Mouse (Mus musculus) kidney, embryonic 16.5 days (tissue): ENCODE data around the gene Gnai2. TPM values are rescaled to one million over a fixed set of nuclear protein-coding genes. Genes with fewer than 3 reads are reported as not detected.
A peak's percentile ranks its signal among the peaks of the same experiment; 100 is the strongest.

Source experiments
- ATAC-seq: fragments of 200-750 bp; cut with Nextera tagmentation; 2 replicates; pipeline ENCODE4 v1.8.0; 2017; ENCODE audit warnings: moderate TSS enrichment; ENCODE audit not compliant: low FRiP score, low TSS enrichment
- H3K27ac ChIP-seq: fragments of 300-500 bp; sonication (generic); 2 replicates; pipeline ENCODE4 v1.5.1; 2014; ENCODE audit warnings: low read length
- H3K27me3 ChIP-seq: fragments of 300-500 bp; sonication (generic); 2 replicates; pipeline ENCODE4 v1.6.1; 2014; ENCODE audit warnings: low read length, control low read depth, mixed read lengths; ENCODE audit not compliant: insufficient read depth
- H3K36me3 ChIP-seq: fragments of 300-500 bp; sonication (generic); 2 replicates; pipeline ENCODE4 v1.6.1; 2014; ENCODE audit warnings: low read length, control low read depth, mixed read lengths; ENCODE audit not compliant: insufficient read depth
- H3K4me1 ChIP-seq: fragments of 300-500 bp; sonication (generic); 2 replicates; pipeline ENCODE4 v1.6.1; 2014; ENCODE audit warnings: low read length, control low read depth, mixed read lengths; ENCODE audit not compliant: insufficient read depth
- H3K4me2 ChIP-seq: fragments of 300-500 bp; sonication (generic); replicated peaks from 2 replicates; pipeline ENCODE4 v1.6.1; 2014; ENCODE audit warnings: low read depth, low read length
- H3K4me3 ChIP-seq: fragments of 300-500 bp; sonication (generic); 2 replicates; pipeline ENCODE4 v1.5.1; 2014; ENCODE audit warnings: mild to moderate bottlenecking, low read length
- H3K9ac ChIP-seq: fragments of 300-500 bp; sonication (generic); replicated peaks from 2 replicates; pipeline ENCODE4 v1.6.1; 2014; ENCODE audit warnings: low read length
- H3K9me3 ChIP-seq: fragments of 300-500 bp; sonication (generic); 2 replicates; pipeline ENCODE4 v1.6.1; 2016; ENCODE audit warnings: low read length, control low read depth
- WGBS: fragments of 180-500 bp; shearing (Covaris S2); extraction: QIAGEN DNeasy Blood & Tissue Kit; methylation state at CpG from one replicate; pipeline ENCODE4 v1.1.7; 2014; 5-methylcytosine and 5-hydroxymethylcytosine counted together
- polyA plus RNA-seq: library from polyadenylated mRNA; unstranded; fragments of >200 nt; fragmentation: Nextera tagmentation; extraction: Ambion mirVana; gene quantifications from 2 replicates; pipeline ENCODE4 v1.2.1, GENCODE M21; 2015

The Gnai2 gene
- polyA plus RNA-seq, 1 experiment from 2014 or later, result 447 TPM

DNA sequence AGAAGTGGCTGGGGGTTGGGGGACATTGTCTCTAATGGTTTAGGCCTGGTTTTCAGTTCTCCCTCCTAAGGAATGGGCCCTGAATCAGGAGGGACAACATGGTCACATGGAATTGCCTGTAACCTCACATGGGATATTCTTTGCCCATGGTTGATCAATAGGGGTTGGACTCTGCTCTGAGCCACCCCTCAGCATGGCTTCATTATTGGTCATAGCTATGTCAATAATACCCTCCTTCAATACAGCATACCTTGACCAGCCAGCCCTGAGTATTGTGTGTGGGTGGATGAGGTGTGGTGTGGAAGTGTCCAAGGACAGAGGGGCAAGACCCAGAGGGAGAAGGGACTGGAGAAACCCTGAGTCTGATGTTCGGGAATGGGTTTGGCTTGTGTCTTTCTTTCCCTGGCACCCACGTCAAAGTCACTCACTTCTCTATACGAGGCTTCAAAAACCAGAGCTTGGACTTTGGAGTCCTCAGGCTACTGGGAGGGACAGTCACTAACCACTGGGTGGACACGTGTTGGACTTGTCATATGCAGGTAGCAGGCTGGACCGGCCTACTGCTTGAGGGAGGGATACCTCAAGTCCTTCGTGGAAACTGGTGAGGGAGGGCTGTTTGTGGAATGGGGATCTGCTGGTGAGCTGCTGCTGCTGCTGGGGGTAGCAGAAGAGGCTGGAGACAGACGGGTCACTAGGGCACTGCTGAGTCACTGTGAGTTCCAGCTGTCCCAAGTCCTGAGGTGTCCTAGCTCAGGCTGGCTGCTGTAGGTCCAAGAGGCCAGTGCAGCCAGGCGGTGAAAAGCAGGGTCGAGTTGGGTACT, 39.7 kb upstream of the Gnai2 start:
- 0 out of 2 replicates have a peak overlapping the region, but pooled peaks have one; percentile 60 for H3K4me2 ChIP-seq
- no peaks in the 10 kb centered on the region for H3K9me3 ChIP-seq
- peak; percentile 31 for ATAC-seq
- WGBS, result 57% methylated on average over 9 of the region's 9 CpGs
- H3K36me3 ChIP-seq, result no peaks in the 10 kb centered on the region
- no peak overlapping the region for H3K4me3 ChIP-seq
- H3K27me3 ChIP-seq, result peaks cover 31% of the 10 kb centered on the region
- no peak overlapping the region for H3K27ac ChIP-seq
- H3K4me1 ChIP-seq, result peaks cover 20% of the 10 kb centered on the region
- no peak overlapping the region for H3K9ac ChIP-seq

DNA sequence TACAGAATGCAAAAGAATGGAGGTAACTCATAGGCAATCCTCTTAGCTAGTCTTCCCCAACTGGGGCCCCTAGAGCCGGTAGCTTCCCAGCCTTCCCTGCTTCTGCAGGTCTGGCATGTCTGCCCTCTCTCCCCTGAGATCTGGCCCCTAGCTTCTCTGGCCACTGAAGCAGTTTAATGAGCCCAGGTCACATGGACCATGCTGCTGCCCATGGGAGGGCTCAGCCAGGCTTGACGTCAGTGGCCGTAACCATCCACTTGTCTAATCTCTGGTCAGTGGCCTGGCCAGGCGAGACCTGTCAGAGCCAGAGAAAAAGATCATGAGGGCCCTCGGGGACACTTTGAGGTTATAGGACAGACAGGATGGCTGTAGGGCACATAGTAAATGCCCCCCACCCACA, 35.1 kb upstream of the Gnai2 start:
- Histone ChIP-seq H3K4me2 (no peak overlapping the region), H3K4me3 (no peak overlapping the region), H3K4me1 (peaks cover 38% of the 10 kb centered on the region), H3K27ac (0 out of 2 replicates have a peak overlapping the region, but pooled peaks have one; percentile 16), H3K9me3 (no peaks in the 10 kb centered on the region), H3K36me3 (no peaks in the 10 kb centered on the region), H3K27me3 (peaks cover 15% of the 10 kb centered on the region), H3K9ac (no peak overlapping the region; the same call in 1 of the 2 replicates)
- WGBS, result 34% methylated on average over 5 of the region's 5 CpGs
- ATAC-seq, result peak; percentile 43; the same call in 1 of the 2 replicates

DNA sequence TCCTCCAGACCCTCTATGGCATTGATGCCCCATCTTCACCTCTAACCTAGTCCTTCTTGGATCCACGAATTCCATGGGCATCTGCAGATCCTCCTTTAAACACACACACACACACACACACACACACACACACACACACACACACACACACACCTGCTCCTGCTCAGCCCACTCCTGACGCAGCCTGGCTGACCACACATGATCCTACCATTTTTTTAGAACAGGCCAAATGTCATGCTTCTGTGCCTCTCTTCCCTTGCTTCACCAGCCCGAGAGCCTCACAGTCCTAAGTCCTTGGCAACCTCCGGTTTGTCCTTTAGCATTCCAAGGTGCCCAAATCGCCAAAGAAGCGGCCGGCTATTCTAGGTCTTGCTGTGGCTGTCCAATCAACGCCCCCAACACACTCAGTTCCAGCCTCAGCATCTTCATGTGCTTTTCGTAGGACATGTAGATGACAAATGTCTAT, 34.3 kb upstream of the Gnai2 start, which contains the start of gene Slc38a3:
Slc38a3 (minus strand) TSS at position 51 of the 466 bp plus-strand sequence.
- Histone ChIP-seq H3K9me3 (no peaks in the 10 kb centered on the region), H3K4me2 (no peak within 1 kb of the TSS), H3K4me3 (no peak within 1 kb of the TSS), H3K36me3 (no peaks in the 10 kb centered on the region), H3K9ac (no peak within 1 kb of the TSS; the same call in 1 of the 2 replicates), H3K27ac (0 out of 2 replicates have a peak within 1 kb of the TSS, but pooled peaks have one; percentile 16), H3K4me1 (peaks cover 38% of the 10 kb centered on the region), H3K27me3 (peaks cover 8% of the 10 kb centered on the region)
- no peak for ATAC-seq
- 76% methylated on average over 9 of the region's 9 CpGs for WGBS

DNA sequence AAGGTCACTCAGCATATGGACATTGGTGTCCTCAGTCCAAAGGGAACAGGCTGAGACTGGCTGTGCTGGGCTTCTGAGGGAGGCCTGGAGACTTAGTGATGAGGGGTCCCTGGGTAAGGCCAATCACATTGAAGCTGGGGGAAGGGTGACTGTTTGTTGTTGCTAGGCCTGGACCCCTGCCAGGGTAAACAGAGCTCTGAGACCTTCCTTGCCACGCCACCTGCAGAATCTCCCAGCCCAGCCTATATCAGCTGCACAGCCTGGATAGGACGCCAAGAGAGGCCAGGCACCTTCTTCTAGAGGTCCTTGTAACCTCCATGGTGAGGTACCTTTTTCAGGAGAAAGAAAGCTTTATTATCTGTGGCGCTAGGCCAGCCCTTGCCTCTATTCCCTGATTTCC, 33.7 kb upstream of the Gnai2 start:
- no peak for ATAC-seq
- WGBS, result 53% methylated on average over 3 of the region's 3 CpGs

DNA sequence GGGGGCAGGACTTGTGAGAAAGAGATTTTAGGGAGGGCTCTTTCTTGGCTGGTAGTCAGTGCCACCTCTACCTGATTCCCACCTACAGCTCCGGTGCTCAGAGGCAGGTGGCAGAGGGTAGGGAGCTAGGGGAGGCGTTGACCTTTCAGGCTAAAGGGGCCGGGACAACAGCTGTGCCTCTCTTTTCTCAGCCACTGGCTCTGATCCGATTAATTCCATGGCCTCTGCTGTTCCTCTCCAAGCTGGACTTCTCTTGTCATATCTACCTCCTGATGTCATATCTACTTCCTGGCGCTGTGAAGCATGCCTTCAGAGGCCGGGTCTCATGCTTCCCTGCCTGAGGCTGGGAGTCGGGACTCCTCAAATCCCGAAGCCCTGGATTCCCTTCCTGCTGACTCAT, 32.8 kb upstream of the Gnai2 start:
- H3K4me2 ChIP-seq, result no peak overlapping the region
- no peak overlapping the region for H3K9ac ChIP-seq
- H3K36me3 ChIP-seq, result no peaks in the 10 kb centered on the region
- WGBS, result 40% methylated on average over 8 of the region's 8 CpGs
- H3K27me3 ChIP-seq, result peaks cover 7% of the 10 kb centered on the region
- H3K27ac ChIP-seq, result no peak overlapping the region
- no peaks in the 10 kb centered on the region for H3K9me3 ChIP-seq
- ATAC-seq, result no peak
- H3K4me3 ChIP-seq, result no peak overlapping the region
- H3K4me1 ChIP-seq, result peaks cover 47% of the 10 kb centered on the region

More for the DNA sequence above, 33.7 kb upstream of the Gnai2 start:
- H3K27ac ChIP-seq, result no peak overlapping the region
- H3K4me1 ChIP-seq, result peaks cover 38% of the 10 kb centered on the region
- no peaks in the 10 kb centered on the region for H3K36me3 ChIP-seq
- H3K9me3 ChIP-seq, result no peaks in the 10 kb centered on the region
- peaks cover 7% of the 10 kb centered on the region for H3K27me3 ChIP-seq
- no peak overlapping the region for H3K9ac ChIP-seq
- no peak overlapping the region for H3K4me2 ChIP-seq
- no peak overlapping the region for H3K4me3 ChIP-seq

DNA sequence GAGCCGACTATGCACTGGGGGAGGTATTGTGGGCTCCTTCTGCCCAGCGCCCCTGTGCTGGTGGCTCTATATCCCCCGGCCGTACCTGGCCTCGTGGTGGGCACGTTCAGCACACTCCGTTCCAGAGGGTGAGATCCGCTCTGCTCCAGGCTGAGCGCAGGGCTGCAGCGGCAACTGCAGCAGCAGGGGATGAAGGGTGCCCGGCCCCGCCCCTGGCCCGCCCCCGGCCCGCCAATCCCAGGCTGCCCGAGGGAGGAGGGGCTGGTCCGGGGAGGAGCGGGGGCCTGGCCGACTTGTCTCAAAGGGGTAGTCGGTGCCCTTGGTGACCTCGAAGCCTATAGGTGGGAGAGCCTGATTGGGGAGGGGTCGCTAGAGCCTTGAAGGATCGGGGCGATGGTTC, 32.1 kb upstream of the Gnai2 start:
- peak overlapping the region; percentile 65 for H3K9ac ChIP-seq
- WGBS, result under 1% methylated on average over 24 of the region's 24 CpGs

DNA sequence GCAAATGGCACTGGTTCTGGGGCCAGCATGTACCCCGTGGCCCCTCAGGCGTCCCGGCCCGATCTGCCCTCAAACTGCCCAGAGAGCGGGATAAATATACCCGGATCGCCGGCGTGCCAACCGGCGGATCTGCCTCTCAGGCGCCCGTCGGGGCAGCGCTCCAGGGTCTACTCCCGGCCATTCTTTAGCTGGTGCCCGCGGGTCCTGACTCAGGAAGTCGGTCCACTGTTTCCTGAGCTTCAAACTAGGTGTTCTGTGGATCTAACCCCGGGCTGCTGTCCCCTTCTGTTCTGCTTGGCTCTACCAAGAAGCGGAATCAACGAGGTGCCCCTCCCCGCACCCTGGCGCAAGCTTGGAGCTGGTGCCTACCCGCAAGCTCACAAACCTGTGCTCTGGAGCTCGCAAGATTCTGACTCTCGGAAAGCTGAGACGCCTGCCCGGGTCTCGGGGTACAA, 31.6 kb upstream of the Gnai2 start:
- Histone ChIP-seq H3K9me3 (no peaks in the 10 kb centered on the region), H3K4me2 (peak overlapping the region; percentile 92), H3K36me3 (no peaks in the 10 kb centered on the region), H3K27me3 (peaks cover 7% of the 10 kb centered on the region), H3K27ac (no peak overlapping the region), H3K4me1 (peaks cover 48% of the 10 kb centered on the region), H3K4me3 (peak overlapping the region; percentile 53), H3K9ac (peak overlapping the region; percentile 65)
- 0 out of 2 replicates have a peak, but pooled peaks have one; percentile 2 for ATAC-seq
- WGBS, result under 1% methylated on average over 30 of the region's 30 CpGs

More for the DNA sequence above, 32.1 kb upstream of the Gnai2 start:
- Histone ChIP-seq H3K27me3 (peaks cover 7% of the 10 kb centered on the region), H3K27ac (no peak overlapping the region), H3K9me3 (no peaks in the 10 kb centered on the region), H3K36me3 (no peaks in the 10 kb centered on the region), H3K4me2 (peak overlapping the region; percentile 92), H3K4me3 (peak overlapping the region; percentile 53), H3K4me1 (peaks cover 48% of the 10 kb centered on the region)
- ATAC-seq, result peak; percentile 89

DNA sequence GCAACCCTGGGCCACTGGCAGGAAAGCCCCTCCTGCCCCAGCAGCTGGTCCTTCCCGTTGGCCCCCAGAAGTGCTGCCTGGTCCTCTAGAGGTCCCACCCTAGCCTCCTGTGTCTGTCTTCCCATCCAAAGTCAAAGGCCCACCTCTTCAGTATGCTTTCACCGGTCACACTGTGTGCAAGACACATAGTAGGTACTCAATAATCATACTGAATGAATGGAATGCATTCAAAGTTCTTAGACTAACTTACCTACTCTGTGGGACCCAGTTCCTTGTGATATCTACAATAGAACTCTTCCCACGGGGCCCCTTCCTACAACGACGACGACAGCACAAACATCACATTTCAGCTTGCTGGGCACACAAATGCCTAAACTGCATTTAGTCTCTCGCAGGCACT, 30.1 kb upstream of the Gnai2 start:
- Histone ChIP-seq H3K36me3 (no peaks in the 10 kb centered on the region), H3K4me1 (peaks cover 45% of the 10 kb centered on the region), H3K9me3 (no peaks in the 10 kb centered on the region), H3K27me3 (peaks cover 7% of the 10 kb centered on the region), H3K9ac (no peak overlapping the region), H3K4me3 (no peak overlapping the region), H3K4me2 (no peak overlapping the region), H3K27ac (no peak overlapping the region)
- WGBS, result 82% methylated on average over 7 of the region's 7 CpGs
- no peak for ATAC-seq

DNA sequence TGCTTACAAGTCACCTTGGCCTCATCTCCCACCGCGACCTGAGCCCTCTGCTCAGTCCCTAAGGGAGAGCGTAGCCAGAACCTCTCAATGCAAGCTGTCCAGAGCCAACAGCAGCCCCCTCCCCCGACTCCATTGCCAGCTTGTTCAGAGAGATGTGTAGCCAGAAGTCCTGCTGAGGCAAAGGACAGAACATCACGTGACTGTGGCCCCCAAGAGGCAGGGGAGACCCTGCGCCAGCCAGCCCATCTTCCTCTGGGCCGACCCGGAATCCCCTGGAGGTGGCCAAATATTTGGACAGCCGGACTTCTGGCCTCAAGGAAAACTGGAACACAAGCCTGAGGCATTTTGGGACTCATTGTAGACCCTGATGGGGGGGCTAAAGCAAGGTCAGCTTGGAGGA, 28.4 kb upstream of the Gnai2 start:
- H3K27ac ChIP-seq, result no peak overlapping the region
- no peaks in the 10 kb centered on the region for H3K36me3 ChIP-seq
- ATAC-seq, result no peak
- H3K4me1 ChIP-seq, result peaks cover 32% of the 10 kb centered on the region
- no peak overlapping the region for H3K4me2 ChIP-seq
- no peak overlapping the region for H3K9ac ChIP-seq
- H3K27me3 ChIP-seq, result peaks cover 7% of the 10 kb centered on the region
- H3K4me3 ChIP-seq, result no peak overlapping the region
- no peaks in the 10 kb centered on the region for H3K9me3 ChIP-seq
- WGBS, result 44% methylated on average over 9 of the region's 9 CpGs

DNA sequence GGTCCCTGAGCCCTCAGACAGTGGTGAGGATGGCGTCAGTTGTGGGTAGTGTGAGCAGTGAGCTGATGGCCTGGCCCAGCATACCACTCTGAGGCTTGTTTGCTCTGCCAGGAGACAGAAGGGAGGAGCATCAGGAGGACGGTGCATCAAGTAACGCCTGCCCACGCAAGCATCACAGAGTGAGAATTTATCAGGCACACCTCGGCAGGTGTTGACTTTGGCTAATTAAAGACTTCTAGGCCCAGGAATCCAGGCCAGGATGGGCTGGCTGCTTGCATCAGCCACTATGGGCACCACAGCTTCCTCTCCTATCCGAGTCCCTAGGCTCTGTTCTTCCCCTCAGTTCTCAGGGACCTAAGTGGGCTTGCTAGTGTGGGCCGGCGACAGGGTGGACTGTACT, 27.2 kb upstream of the Gnai2 start:
- H3K4me3 ChIP-seq, result no peak overlapping the region
- peaks cover 21% of the 10 kb centered on the region for H3K4me1 ChIP-seq
- H3K4me2 ChIP-seq, result no peak overlapping the region
- H3K27ac ChIP-seq, result no peak overlapping the region
- no peak overlapping the region for H3K9ac ChIP-seq
- H3K9me3 ChIP-seq, result no peaks in the 10 kb centered on the region
- 68% methylated on average over 8 of the region's 8 CpGs for WGBS
- ATAC-seq, result no peak
- peaks cover 7% of the 10 kb centered on the region for H3K27me3 ChIP-seq
- H3K36me3 ChIP-seq, result no peaks in the 10 kb centered on the region
